Mouse (Mus musculus): ENCODE measurements around the gene Trappc12. TPM values are rescaled to one million over a fixed set of nuclear protein-coding genes. Genes with fewer than 3 reads are reported as not detected.

Trappc12 gene
- polyA plus RNA-seq, 1 experiment, result 59.7 TPM

GRCm38 (mm10) chr12:28694776-28695175, 55.5 kb downstream of the Trappc12 start:
- H3K4me3 ChIP-seq (ENCODE audit: insufficient read depth, low read length), result no peak overlapping the region

GRCm38 (mm10) chr12:28694231-28694630, 56.0 kb downstream of the Trappc12 start:
- Histone ChIP-seq H3K27ac (ENCODE audit: insufficient read depth, low read length) (peak overlapping the region; percentile 16), H3K4me3 (ENCODE audit: insufficient read depth, low read length) (no peak overlapping the region), H3K4me1 (ENCODE audit: control insufficient read depth, insufficient read depth, low read length) (peaks cover 6% of the 10 kb centered on the region)
- TF ChIP-seq POLR2A (IDR thresholded peaks at IDR 0.05; ENCODE audit: extremely low read depth, insufficient read depth, low read length) (no peak), CTCF (IDR thresholded peaks at IDR 0.05; ENCODE audit: extremely low read depth, insufficient read depth, low read length) (no peak)

More at GRCm38 (mm10) chr12:28694776-28695175, 55.5 kb downstream of the Trappc12 start:
- Histone ChIP-seq H3K4me1 (ENCODE audit: control insufficient read depth, insufficient read depth, low read length) (peaks cover 6% of the 10 kb centered on the region), H3K27ac (ENCODE audit: insufficient read depth, low read length) (peak overlapping the region; percentile 16)
- TF ChIP-seq POLR2A (IDR thresholded peaks at IDR 0.05; ENCODE audit: extremely low read depth, insufficient read depth, low read length) (no peak), CTCF (IDR thresholded peaks at IDR 0.05; ENCODE audit: extremely low read depth, insufficient read depth, low read length) (no peak)

GRCm38 (mm10) chr12:28693738-28694137, 56.5 kb downstream of the Trappc12 start:
- H3K4me3 ChIP-seq (ENCODE audit: insufficient read depth, low read length), result no peak overlapping the region
- peaks cover 6% of the 10 kb centered on the region for H3K4me1 ChIP-seq (ENCODE audit: control insufficient read depth, insufficient read depth, low read length)
- TF ChIP-seq CTCF (IDR thresholded peaks at IDR 0.05; ENCODE audit: extremely low read depth, insufficient read depth, low read length), result no peak
- no peak for TF ChIP-seq POLR2A (IDR thresholded peaks at IDR 0.05; ENCODE audit: extremely low read depth, insufficient read depth, low read length)
- 0 out of 2 replicates have a peak overlapping the region, but pooled peaks have one; percentile 16 for H3K27ac ChIP-seq (ENCODE audit: insufficient read depth, low read length)

GRCm38 (mm10) chr12:28690730-28691129, 59.5 kb downstream of the Trappc12 start:
- Histone ChIP-seq H3K4me3 (ENCODE audit: insufficient read depth, low read length) (no peak overlapping the region), H3K4me1 (ENCODE audit: control insufficient read depth, insufficient read depth, low read length) (peaks cover 3% of the 10 kb centered on the region; the same call in 1 of the 2 replicates), H3K27ac (ENCODE audit: insufficient read depth, low read length) (peak overlapping the region; percentile 84)
- no peak for TF ChIP-seq CTCF (IDR thresholded peaks at IDR 0.05; ENCODE audit: extremely low read depth, insufficient read depth, low read length)
- TF ChIP-seq POLR2A (IDR thresholded peaks at IDR 0.05; ENCODE audit: extremely low read depth, insufficient read depth, low read length), result no peak

- H3K27ac ChIP-seq (ENCODE audit: insufficient read depth, low read length), result no peak overlapping the region
- TF ChIP-seq POLR2A (IDR thresholded peaks at IDR 0.05; ENCODE audit: extremely low read depth, insufficient read depth, low read length) (no peak), CTCF (IDR thresholded peaks at IDR 0.05; ENCODE audit: extremely low read depth, insufficient read depth, low read length) (no peak)
- no peak overlapping the region for H3K4me3 ChIP-seq (ENCODE audit: insufficient read depth, low read length)
- peaks cover 8% of the 10 kb centered on the region; the same call in 1 of the 2 replicates for H3K4me1 ChIP-seq (ENCODE audit: control insufficient read depth, insufficient read depth, low read length)
These were observed 61.3 kb downstream of the Trappc12 start for GRCm38 (mm10) chr12:28688996-28689395.

- peaks cover 8% of the 10 kb centered on the region; the same call in 1 of the 2 replicates for H3K4me1 ChIP-seq (ENCODE audit: control insufficient read depth, insufficient read depth, low read length)
- TF ChIP-seq POLR2A (IDR thresholded peaks at IDR 0.05; ENCODE audit: extremely low read depth, insufficient read depth, low read length) (no peak), CTCF (IDR thresholded peaks at IDR 0.05; ENCODE audit: extremely low read depth, insufficient read depth, low read length) (no peak)
- no peak overlapping the region for H3K4me3 ChIP-seq (ENCODE audit: insufficient read depth, low read length)
- no peak overlapping the region for H3K27ac ChIP-seq (ENCODE audit: insufficient read depth, low read length)
These were observed 63.9 kb downstream of the Trappc12 start for GRCm38 (mm10) chr12:28686199-28686879.

GRCm38 (mm10) chr12:28685771-28686170, 64.5 kb downstream of the Trappc12 start:
- H3K4me1 ChIP-seq (ENCODE audit: control insufficient read depth, insufficient read depth, low read length), result peaks cover 8% of the 10 kb centered on the region; the same call in 1 of the 2 replicates
- no peak overlapping the region for H3K4me3 ChIP-seq (ENCODE audit: insufficient read depth, low read length)
- H3K27ac ChIP-seq (ENCODE audit: insufficient read depth, low read length), result no peak overlapping the region; the same call in 1 of the 2 replicates
- no peak for TF ChIP-seq POLR2A (IDR thresholded peaks at IDR 0.05; ENCODE audit: extremely low read depth, insufficient read depth, low read length)
- no peak for TF ChIP-seq CTCF (IDR thresholded peaks at IDR 0.05; ENCODE audit: extremely low read depth, insufficient read depth, low read length)

GRCm38 (mm10) chr12:28684674-28685073, 65.6 kb downstream of the Trappc12 start:
- Histone ChIP-seq H3K4me1 (ENCODE audit: control insufficient read depth, insufficient read depth, low read length) (peaks cover 8% of the 10 kb centered on the region; the same call in 1 of the 2 replicates), H3K27ac (ENCODE audit: insufficient read depth, low read length) (peak overlapping the region; percentile 21; the same call in 1 of the 2 replicates), H3K4me3 (ENCODE audit: insufficient read depth, low read length) (no peak overlapping the region)
- TF ChIP-seq POLR2A (IDR thresholded peaks at IDR 0.05; ENCODE audit: extremely low read depth, insufficient read depth, low read length), result no peak

GRCm38 (mm10) chr12:28675925-28676209, 74.4 kb downstream of the Trappc12 start:
- Histone ChIP-seq H3K27ac (ENCODE audit: insufficient read depth, low read length) (peak overlapping the region; percentile 84), H3K4me1 (ENCODE audit: control insufficient read depth, insufficient read depth, low read length) (peaks cover 4% of the 10 kb centered on the region), H3K4me3 (ENCODE audit: insufficient read depth, low read length) (peak overlapping the region; percentile 67)
- TF ChIP-seq POLR2A (IDR thresholded peaks at IDR 0.05; ENCODE audit: extremely low read depth, insufficient read depth, low read length), result no peak
- TF ChIP-seq CTCF (IDR thresholded peaks at IDR 0.05; ENCODE audit: extremely low read depth, insufficient read depth, low read length), result no peak

All from cortical plate, adult 2 months (tissue).